10 mouse cellular contexts compared by ENCODE assay signal in the genomic region with DNA sequence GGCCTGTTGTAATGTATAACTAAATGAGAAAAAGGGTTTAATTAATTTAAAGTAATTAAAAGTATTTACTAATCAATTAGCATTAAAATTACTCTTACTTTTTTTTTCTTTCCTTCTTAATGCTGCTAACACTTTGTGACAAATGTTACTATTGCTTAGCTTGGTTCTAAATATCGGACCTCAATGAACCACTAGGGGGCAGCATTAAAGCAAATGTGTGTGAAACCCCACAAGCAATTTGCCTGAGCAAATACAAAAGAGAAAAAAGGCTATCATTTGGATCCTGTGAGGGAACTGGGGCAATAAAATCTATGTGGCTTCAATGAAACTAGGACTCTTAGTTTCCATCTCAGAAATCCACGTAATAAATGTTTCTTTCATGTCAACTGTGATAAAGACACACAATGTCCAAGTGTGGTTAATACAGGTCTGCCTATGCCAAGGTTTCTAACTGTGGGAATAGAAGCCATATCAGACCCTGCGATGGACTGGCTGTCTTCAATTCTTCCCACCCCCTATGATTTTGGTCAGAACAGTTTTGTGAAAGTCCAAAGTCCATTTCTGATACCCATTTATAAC. TPM values are rescaled to one million over a fixed set of nuclear protein-coding genes. Genes with fewer than 3 reads are reported as not detected.
DNase-seq lines count a peak whose midpoint lies in the region; ATAC-seq and TF ChIP-seq lines count a peak whose summit lies in the region.
"Had no signal": no experiment of that assay in that cellular context is flagged by ENCODE, and none has a peak within 500 bp of the region (broad histone marks: within the 10 kb centered on the region; RNA-seq: fewer than 3 reads in every experiment).

No protein-coding gene starts in this region.

- 26% methylated on average over 3 of the region's 3 CpGs for WGBS in intestine, postnatal 0 days
- WGBS in intestine, embryonic 16.5 days = 18% methylated on average over 3 of the region's 3 CpGs
- WGBS in embryonic facial prominence, embryonic 10.5 days = 22% methylated on average over 3 of the region's 3 CpGs
- 28% methylated on average over 3 of the region's 3 CpGs for WGBS in midbrain, embryonic 15.5 days

- TF ChIP-seq CTCF in intestine, postnatal 0 days (IDR thresholded peaks at IDR 0.05; ENCODE audit: low read depth) = peak; percentile 81

- H3K9ac ChIP-seq in intestine, postnatal 0 days (ENCODE audit: low read depth, low read length) = no peak overlapping the region
- no peak overlapping the region for H3K9ac ChIP-seq in intestine, embryonic 16.5 days (ENCODE audit: low read depth, low read length)
- no peak overlapping the region for H3K9ac ChIP-seq in midbrain, embryonic 15.5 days
- H3K9ac ChIP-seq: liver, embryonic 15.5 days had no signal

- ATAC-seq in intestine, postnatal 0 days = no peak
- ATAC-seq in intestine, embryonic 16.5 days = no peak
- no peak for ATAC-seq in midbrain, embryonic 15.5 days (replicated peaks)

- peak; percentile 65 for DNase-seq in CD4-positive helper T cell, adult 2 months (ENCODE audit: low read depth, low spot score)
- DNase-seq in ZHBTc4 (ENCODE audit: low read depth, low spot score) = peak; percentile 72
- DNase-seq in embryonic facial prominence, embryonic 10.5 days (ENCODE audit: low spot score) = peak; percentile 38
- peak; percentile 22 to 88 for DNase-seq in layer of hippocampus, postnatal 14 days (ENCODE audit: low spot score in 2 of 2)
- peak; percentile 51 for DNase-seq in retina, postnatal 7 days (ENCODE audit: low read depth, low spot score)

- peaks cover 7% of the 10 kb centered on the region; the same call in 1 of the 2 replicates for H3K27me3 ChIP-seq in intestine, postnatal 0 days (replicated peaks; ENCODE audit: control insufficient read depth, insufficient read depth, low read length)
- peaks cover 9% of the 10 kb centered on the region; the same call in 1 of the 2 replicates for H3K27me3 ChIP-seq in intestine, embryonic 16.5 days (replicated peaks; ENCODE audit: control insufficient read depth, insufficient read depth, low read length)
- peaks cover 35% of the 10 kb centered on the region for H3K27me3 ChIP-seq in embryonic facial prominence, embryonic 10.5 days (replicated peaks; ENCODE audit: low read depth, poor library complexity, severe bottlenecking)
- H3K27me3 ChIP-seq in midbrain, embryonic 15.5 days (replicated peaks) = peaks cover 15% of the 10 kb centered on the region

- no peaks in the 10 kb centered on the region for H3K36me3 ChIP-seq in intestine, postnatal 0 days (ENCODE audit: control insufficient read depth, insufficient read depth)
- no peaks in the 10 kb centered on the region for H3K36me3 ChIP-seq in intestine, embryonic 16.5 days (ENCODE audit: control insufficient read depth, insufficient read depth, low read length)
- no peaks in the 10 kb centered on the region for H3K36me3 ChIP-seq in embryonic facial prominence, embryonic 10.5 days (replicated peaks)
- H3K36me3 ChIP-seq in midbrain, embryonic 15.5 days (replicated peaks) = no peaks in the 10 kb centered on the region
- H3K36me3 ChIP-seq: liver, embryonic 15.5 days had no signal

- H3K4me3 ChIP-seq in intestine, postnatal 0 days (ENCODE audit: low read depth, low read length) = no peak overlapping the region
- H3K4me3 ChIP-seq in intestine, embryonic 16.5 days (ENCODE audit: low read length) = no peak overlapping the region
- H3K4me3 ChIP-seq in embryonic facial prominence, embryonic 10.5 days = no peak overlapping the region
- H3K4me3 ChIP-seq in midbrain, embryonic 15.5 days = no peak overlapping the region
- H3K4me3 ChIP-seq: liver, embryonic 15.5 days had no signal

- no peak overlapping the region for H3K27ac ChIP-seq in intestine, postnatal 0 days (ENCODE audit: low read depth, low read length)
- no peak overlapping the region for H3K27ac ChIP-seq in intestine, embryonic 16.5 days (ENCODE audit: low read length)
- no peak overlapping the region for H3K27ac ChIP-seq in embryonic facial prominence, embryonic 10.5 days (replicated peaks)
- no peak overlapping the region for H3K27ac ChIP-seq in midbrain, embryonic 15.5 days
- H3K27ac ChIP-seq: liver, embryonic 15.5 days had no signal

- H3K4me1 ChIP-seq in intestine, postnatal 0 days (replicated peaks; ENCODE audit: control insufficient read depth, insufficient read depth, low read length) = peaks cover 3% of the 10 kb centered on the region; the same call in 1 of the 2 replicates
- 0 out of 2 replicates have a peak, but pooled peaks cover 3% of the 10 kb centered on the region for H3K4me1 ChIP-seq in intestine, embryonic 16.5 days (ENCODE audit: control insufficient read depth, insufficient read depth, low read length)
- H3K4me1 ChIP-seq in embryonic facial prominence, embryonic 10.5 days = peaks cover 7% of the 10 kb centered on the region
- H3K4me1 ChIP-seq in midbrain, embryonic 15.5 days = 0 out of 2 replicates have a peak, but pooled peaks cover 3% of the 10 kb centered on the region

- no peaks in the 10 kb centered on the region for H3K9me3 ChIP-seq in intestine, postnatal 0 days (ENCODE audit: control insufficient read depth)
- H3K9me3 ChIP-seq in intestine, embryonic 16.5 days (ENCODE audit: control insufficient read depth, low read length) = no peaks in the 10 kb centered on the region
- H3K9me3 ChIP-seq in embryonic facial prominence, embryonic 10.5 days = no peaks in the 10 kb centered on the region
- no peaks in the 10 kb centered on the region for H3K9me3 ChIP-seq in midbrain, embryonic 15.5 days
- H3K9me3 ChIP-seq: liver, embryonic 15.5 days had no signal

- no peak overlapping the region for H3K4me2 ChIP-seq in intestine, postnatal 0 days (replicated peaks; ENCODE audit: low read depth)
- H3K4me2 ChIP-seq in intestine, embryonic 16.5 days (ENCODE audit: low read depth, low read length) = no peak overlapping the region
- no peak overlapping the region for H3K4me2 ChIP-seq in midbrain, embryonic 15.5 days
- H3K4me2 ChIP-seq: liver, embryonic 15.5 days had no signal

RNA-seq across cellular contexts. Expression of a gene that starts 10.2 kb away (rescaled TPM):
- polyA plus RNA-seq in intestine, postnatal 0 days (2015; fragmentation: Nextera tagmentation; extraction: Ambion mirVana) = not detected in 2 replicates
- not detected in 2 replicates for polyA plus RNA-seq in intestine, embryonic 16.5 days (2015; fragmentation: Nextera tagmentation; extraction: Ambion mirVana)
- not detected in 2 replicates for polyA plus RNA-seq in embryonic facial prominence, embryonic 10.5 days (2016; fragmentation: Nextera tagmentation; extraction: Ambion mirVana)
- not detected for total RNA-seq in layer of hippocampus, postnatal 14 days (2021)
- polyA plus RNA-seq in midbrain, embryonic 15.5 days (2015; fragmentation: Nextera tagmentation; extraction: Ambion mirVana) = not detected in 2 replicates
- polyA plus RNA-seq: liver, embryonic 15.5 days; stomach, embryonic 16.5 days had no signal

RNA-seq across cellular contexts. Expression of a gene that starts 11.6 kb away (rescaled TPM):
- 0.52 and 2.0 TPM in 2 replicates for polyA plus RNA-seq in intestine, postnatal 0 days (2015; fragmentation: Nextera tagmentation; extraction: Ambion mirVana)
- polyA plus RNA-seq in intestine, embryonic 16.5 days (2015; fragmentation: Nextera tagmentation; extraction: Ambion mirVana) = 3.1 and 4.3 TPM in 2 replicates
- polyA plus RNA-seq in embryonic facial prominence, embryonic 10.5 days (2016; fragmentation: Nextera tagmentation; extraction: Ambion mirVana) = not detected in 2 replicates
- under 1 TPM in 1 of 2 experiments, not detected in 1; 0.46 TPM for total RNA-seq in layer of hippocampus, postnatal 14 days (2021)
- 0.63 and 0.72 TPM in 2 replicates for polyA plus RNA-seq in midbrain, embryonic 15.5 days (2015; fragmentation: Nextera tagmentation; extraction: Ambion mirVana)
- polyA plus RNA-seq: liver, embryonic 15.5 days had no signal

RNA-seq across cellular contexts. Expression of a gene that starts 34.2 kb away (rescaled TPM):
- polyA plus RNA-seq in intestine, postnatal 0 days (2015; fragmentation: Nextera tagmentation; extraction: Ambion mirVana) = not detected in 2 replicates
- polyA plus RNA-seq in intestine, embryonic 16.5 days (2015; fragmentation: Nextera tagmentation; extraction: Ambion mirVana) = not detected in 2 replicates
- polyA plus RNA-seq in embryonic facial prominence, embryonic 10.5 days (2016; fragmentation: Nextera tagmentation; extraction: Ambion mirVana) = not detected in 2 replicates
- total RNA-seq in layer of hippocampus, postnatal 14 days (2021) = not detected
- not detected in 2 replicates for polyA plus RNA-seq in midbrain, embryonic 15.5 days (2015; fragmentation: Nextera tagmentation; extraction: Ambion mirVana)
- polyA plus RNA-seq: liver, embryonic 15.5 days; stomach, embryonic 16.5 days had no signal

RNA-seq across cellular contexts. Expression of a gene that starts 50.5 kb away (rescaled TPM):
- polyA plus RNA-seq in intestine, postnatal 0 days (2015; fragmentation: Nextera tagmentation; extraction: Ambion mirVana) = 14.0 and 15.1 TPM in 2 replicates
- 3.9 and 4.9 TPM in 2 replicates for polyA plus RNA-seq in intestine, embryonic 16.5 days (2015; fragmentation: Nextera tagmentation; extraction: Ambion mirVana)
- not detected in 2 replicates for polyA plus RNA-seq in embryonic facial prominence, embryonic 10.5 days (2016; fragmentation: Nextera tagmentation; extraction: Ambion mirVana)
- not detected for total RNA-seq in layer of hippocampus, postnatal 14 days (2021)
- not detected in 2 replicates for polyA plus RNA-seq in midbrain, embryonic 15.5 days (2015; fragmentation: Nextera tagmentation; extraction: Ambion mirVana)
